Mouse (Mus musculus) lung, embryonic 14.5 days (tissue): Measurements from ENCODE around the gene Zdhhc16. TPM values are rescaled to one million over a fixed set of nuclear protein-coding genes. Genes with fewer than 3 reads are reported as not detected.
A peak's percentile ranks its signal among the peaks of the same experiment; 100 is the strongest.

Experiments used
- ATAC-seq: fragments of 200-750 bp; cut with Nextera tagmentation; 2 replicates; pipeline ENCODE4 v1.8.0; 2017; ENCODE audit warnings: mild to moderate bottlenecking, moderate TSS enrichment, moderate library complexity; ENCODE audit not compliant: insufficient read depth
- DNase-seq: peaks from one replicate; pipeline ENCODE4 v3.0.0-alpha.2; 2015
- H3K27ac ChIP-seq: fragments of 300-500 bp; sonication (generic); 2 replicates; pipeline ENCODE4 v1.5.1; 2014; ENCODE audit warnings: low read depth, mild to moderate bottlenecking, moderate library complexity
- H3K27me3 ChIP-seq: fragments of 300-500 bp; sonication (generic); 2 replicates; pipeline ENCODE4 v1.6.1; 2014; ENCODE audit warnings: low read length, control low read depth; ENCODE audit not compliant: insufficient read depth
- H3K36me3 ChIP-seq: fragments of 300-500 bp; sonication (generic); 2 replicates; pipeline ENCODE4 v1.6.1; 2014; ENCODE audit warnings: control low read depth; ENCODE audit not compliant: insufficient read depth
- H3K4me1 ChIP-seq: fragments of 300-500 bp; sonication (generic); 2 replicates; pipeline ENCODE4 v1.6.1; 2014; ENCODE audit warnings: antibody characterized with exemption, control low read depth; ENCODE audit not compliant: insufficient read depth
- H3K4me2 ChIP-seq: fragments of 300-500 bp; sonication (generic); 2 replicates; pipeline ENCODE4 v1.6.1; 2014; ENCODE audit warnings: mild to moderate bottlenecking
- H3K4me3 ChIP-seq: fragments of 300-500 bp; sonication (generic); 2 replicates; pipeline ENCODE4 v1.5.1; 2014; ENCODE audit warnings: low read depth, low read length
- H3K9ac ChIP-seq: fragments of 300-500 bp; sonication (generic); 2 replicates; pipeline ENCODE4 v1.6.1; 2014
- H3K9me3 ChIP-seq: fragments of 300-500 bp; sonication (generic); 2 replicates; pipeline ENCODE4 v1.6.1; 2016; ENCODE audit warnings: low read depth, low read length, control low read depth
- CTCF ChIP-seq: IDR thresholded peaks from 2 replicates; pipeline ENCODE4 v1.5.1; 2016; ENCODE audit warnings: antibody characterized with exemption, low read depth
- WGBS: fragments of 180-500 bp; shearing (Covaris S2); extraction: QIAGEN DNeasy Blood & Tissue Kit; methylation state at CpG from one replicate; pipeline ENCODE4 v1.1.7; 2014; 5-methylcytosine and 5-hydroxymethylcytosine counted together
- polyA plus RNA-seq: library from polyadenylated mRNA; unstranded; fragments of >200 nt; fragmentation: Nextera tagmentation; extraction: Ambion mirVana; gene quantifications from 2 replicates; pipeline ENCODE4 v1.2.1, GENCODE M21; 2014

Gene Zdhhc16
- polyA plus RNA-seq, 1 experiment from 2014 or later = 80.8 TPM

GRCm38 (mm10) chr19:41973891-41974794, 40.9 kb downstream of the Zdhhc16 start:
- DNase-seq = no peak
- H3K27ac ChIP-seq = no peak overlapping the region
- 68% methylated on average over 13 of the region's 13 CpGs for WGBS
- ATAC-seq = no peak
- no peak overlapping the region for H3K4me2 ChIP-seq
- peaks cover 11% of the 10 kb centered on the region; the same call in 1 of the 2 replicates for H3K36me3 ChIP-seq
- TF ChIP-seq CTCF = no peak
- no peaks in the 10 kb centered on the region for H3K4me1 ChIP-seq
- H3K9me3 ChIP-seq = no peaks in the 10 kb centered on the region
- H3K9ac ChIP-seq = no peak overlapping the region
- H3K4me3 ChIP-seq = no peak overlapping the region
- H3K27me3 ChIP-seq = no peaks in the 10 kb centered on the region

- peak; percentile 69 for DNase-seq
- Histone ChIP-seq H3K36me3 (peaks cover 3% of the 10 kb centered on the region; the same call in 1 of the 2 replicates), H3K4me3 (peak overlapping the region; percentile 85), H3K27me3 (no peaks in the 10 kb centered on the region), H3K9me3 (no peaks in the 10 kb centered on the region), H3K27ac (peak overlapping the region; percentile 87), H3K9ac (peak overlapping the region; percentile 80), H3K4me1 (no peaks in the 10 kb centered on the region; the same call in 1 of the 2 replicates), H3K4me2 (peak overlapping the region; percentile 80)
- TF ChIP-seq CTCF = no peak
- ATAC-seq = peak; percentile 7; the same call in 1 of the 2 replicates
- WGBS = under 1% methylated on average over 16 of the region's 16 CpGs
Observed at GRCm38 (mm10) chr19:41980422-41980818, 47.1 kb downstream of the Zdhhc16 start.

GRCm38 (mm10) chr19:41980819-41981594, 47.7 kb downstream of the Zdhhc16 start, which contains the start of gene Mms19:
Gene Mms19, minus strand, starts transcription at chr19:41981157.
- ATAC-seq = peak; percentile 96
- peak; percentile 23; the same call in 1 of the 2 replicates for TF ChIP-seq CTCF
- Histone ChIP-seq H3K36me3 (peaks cover 3% of the 10 kb centered on the region; the same call in 1 of the 2 replicates), H3K9ac (peak within 1 kb of the TSS; percentile 80), H3K4me1 (no peaks in the 10 kb centered on the region; the same call in 1 of the 2 replicates), H3K4me2 (peak within 1 kb of the TSS; percentile 80), H3K9me3 (no peaks in the 10 kb centered on the region), H3K4me3 (peak within 1 kb of the TSS; percentile 85), H3K27me3 (no peaks in the 10 kb centered on the region), H3K27ac (peak within 1 kb of the TSS; percentile 87)
- under 1% methylated on average over 68 of the region's 68 CpGs for WGBS
- peak; percentile 100 for DNase-seq

GRCm38 (mm10) chr19:41981595-41981927, 48.3 kb downstream of the Zdhhc16 start, which contains the start of gene Ubtd1:
Gene Ubtd1, plus strand, starts transcription at chr19:41981763.
- ATAC-seq = no peak; the same call in 1 of the 2 replicates
- WGBS = 0% methylated on average over 30 of the region's 33 CpGs

GRCm38 (mm10) chr19:41981931-41982790, 48.9 kb downstream of the Zdhhc16 start:
- no peak for TF ChIP-seq CTCF
- peak overlapping the region; percentile 80 for H3K9ac ChIP-seq
- ATAC-seq (no peak), DNase-seq (peak; percentile 51)
- peak overlapping the region; percentile 86 for H3K27ac ChIP-seq
- WGBS = under 1% methylated on average over 70 of the region's 74 CpGs
- H3K4me3 ChIP-seq = peak overlapping the region; percentile 85
- H3K27me3 ChIP-seq = no peaks in the 10 kb centered on the region
- no peaks in the 10 kb centered on the region; the same call in 1 of the 2 replicates for H3K4me1 ChIP-seq
- H3K36me3 ChIP-seq = peaks cover 3% of the 10 kb centered on the region; the same call in 1 of the 2 replicates
- no peaks in the 10 kb centered on the region for H3K9me3 ChIP-seq
- H3K4me2 ChIP-seq = peak overlapping the region; percentile 80

More at GRCm38 (mm10) chr19:41981595-41981927, 48.3 kb downstream of the Zdhhc16 start, which contains the start of gene Ubtd1:
- no peak for DNase-seq
- H3K4me1 ChIP-seq = no peaks in the 10 kb centered on the region; the same call in 1 of the 2 replicates
- TF ChIP-seq CTCF = no peak
- H3K9ac ChIP-seq = peak within 1 kb of the TSS; percentile 80
- H3K4me3 ChIP-seq = peak within 1 kb of the TSS; percentile 85
- peaks cover 3% of the 10 kb centered on the region; the same call in 1 of the 2 replicates for H3K36me3 ChIP-seq
- H3K27ac ChIP-seq = peak within 1 kb of the TSS; percentile 87
- H3K9me3 ChIP-seq = no peaks in the 10 kb centered on the region
- H3K27me3 ChIP-seq = no peaks in the 10 kb centered on the region
- H3K4me2 ChIP-seq = peak within 1 kb of the TSS; percentile 80

- H3K27ac ChIP-seq = no peak overlapping the region
- H3K9me3 ChIP-seq = no peaks in the 10 kb centered on the region
- H3K27me3 ChIP-seq = no peaks in the 10 kb centered on the region
- ATAC-seq (no peak), DNase-seq (peak; percentile 45)
- H3K9ac ChIP-seq = peak overlapping the region; percentile 80; the same call in 1 of the 2 replicates
- peak overlapping the region; percentile 80 for H3K4me2 ChIP-seq
- H3K4me3 ChIP-seq = peak overlapping the region; percentile 85
- H3K36me3 ChIP-seq = no peaks in the 10 kb centered on the region
- no peaks in the 10 kb centered on the region; the same call in 1 of the 2 replicates for H3K4me1 ChIP-seq
- TF ChIP-seq CTCF = no peak
- 6% methylated on average over 4 of the region's 4 CpGs for WGBS
Observed at GRCm38 (mm10) chr19:41982791-41983150, 49.5 kb downstream of the Zdhhc16 start.
